Mouse (Mus musculus): ENCODE measurements around the gene Pitpnm1.
"Not testable (repeated sequence)": the region's sequence is repeated elsewhere in the genome, so short reads cannot be mapped to it uniquely, and the experiment has no call there.

Pitpnm1 gene

DNA sequence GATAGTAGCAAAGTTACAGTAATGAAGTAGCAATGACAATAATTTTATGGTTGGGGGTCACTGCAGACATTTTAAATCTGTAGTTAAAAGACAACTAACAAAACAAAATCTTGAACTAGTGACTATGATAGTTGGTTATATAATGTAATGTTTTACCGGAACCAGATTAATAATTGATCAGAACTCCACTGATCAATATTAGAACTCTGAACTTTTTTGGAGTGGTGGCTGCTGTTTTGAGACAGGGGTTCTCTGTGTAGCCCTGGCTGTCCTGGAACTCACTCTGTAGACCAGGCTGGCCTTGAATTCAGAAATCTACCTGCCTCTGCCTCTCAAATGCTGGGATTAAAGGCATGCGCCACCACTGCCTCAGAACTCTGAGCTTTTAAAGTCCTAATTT is 31.6 kb upstream of the Pitpnm1 start:
- in situ Hi-C loops (cut with MboI; ENCODE audit: low sequenced_read_pairs) = not testable (repeated sequence)

DNA sequence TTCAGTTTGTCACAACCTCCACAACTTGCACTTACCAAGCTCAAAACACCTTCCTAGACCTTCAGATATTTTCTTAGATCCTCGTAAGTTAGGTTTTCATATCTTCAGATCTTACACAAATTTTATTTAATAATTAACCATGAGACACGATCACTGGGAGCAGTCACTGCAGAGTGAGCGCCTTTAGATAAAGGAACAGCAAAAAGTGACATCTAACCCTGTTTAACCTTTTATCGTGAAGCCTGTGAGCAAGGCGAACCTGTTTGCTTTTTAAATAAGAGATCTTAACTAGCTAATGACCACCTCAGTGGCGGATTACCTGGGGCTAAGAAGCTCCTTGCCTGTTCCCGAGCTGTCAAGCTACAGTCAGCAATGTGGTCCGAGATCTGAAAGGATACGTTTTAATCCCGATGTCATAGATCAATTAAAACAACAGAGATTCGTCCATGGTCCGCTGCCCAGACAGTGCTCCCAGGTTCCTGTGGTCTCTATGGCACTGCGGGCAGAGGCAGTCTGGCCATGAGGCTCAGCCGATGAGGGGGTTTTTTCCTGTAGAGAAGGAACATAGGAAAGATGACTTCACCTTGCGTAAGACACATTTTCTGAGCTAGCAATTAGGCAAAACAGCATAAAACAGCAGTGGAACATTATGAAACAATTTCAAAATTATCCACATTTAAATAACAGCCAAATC is 30.9 kb upstream of the Pitpnm1 start:
- in situ Hi-C loops (cut with MboI; ENCODE audit: low sequenced_read_pairs) = no loop called here

DNA sequence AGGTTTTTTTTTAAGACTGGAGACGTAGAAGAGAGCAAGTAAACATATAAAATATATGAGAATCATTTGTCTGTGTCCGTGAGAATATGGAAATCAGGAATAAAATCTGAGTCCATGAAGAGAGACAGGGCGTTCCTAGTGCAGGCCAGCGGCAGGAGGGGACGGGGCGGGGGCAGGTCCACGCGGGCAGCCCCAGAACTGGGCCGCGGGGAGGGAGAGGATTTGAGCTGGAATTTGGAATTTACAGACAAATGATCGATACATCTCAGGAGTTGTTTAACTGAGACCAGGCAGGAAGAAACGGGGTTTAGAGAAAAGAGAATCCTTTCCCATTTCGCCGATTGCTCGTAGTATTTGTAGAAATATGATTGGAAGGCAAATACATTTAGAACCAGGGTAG is 29.5 kb upstream of the Pitpnm1 start:
- in situ Hi-C loops (cut with MboI; ENCODE audit: low sequenced_read_pairs) = no loop called here

DNA sequence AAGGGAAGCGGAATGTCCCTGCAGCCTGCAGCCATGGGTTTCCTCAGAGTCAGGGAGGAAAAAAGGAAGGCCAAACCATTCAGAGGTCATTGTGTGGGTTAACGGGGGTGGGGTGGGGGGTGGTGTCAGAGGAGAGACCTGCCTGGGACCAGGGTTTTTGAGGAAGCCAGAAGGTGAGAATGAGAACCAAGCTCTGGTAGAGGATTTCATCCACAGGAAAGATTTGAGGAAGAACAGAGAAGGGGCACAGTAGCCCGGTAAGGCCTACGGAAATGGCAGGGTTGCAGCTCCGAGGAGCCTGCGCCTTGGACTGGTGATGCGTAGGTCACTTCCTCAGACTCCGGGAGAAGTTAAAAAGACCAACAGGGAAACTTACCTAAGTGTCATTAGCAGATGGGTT is 29.0 kb upstream of the Pitpnm1 start:
- in situ Hi-C loops (cut with MboI; ENCODE audit: low sequenced_read_pairs) = no loop called here

DNA sequence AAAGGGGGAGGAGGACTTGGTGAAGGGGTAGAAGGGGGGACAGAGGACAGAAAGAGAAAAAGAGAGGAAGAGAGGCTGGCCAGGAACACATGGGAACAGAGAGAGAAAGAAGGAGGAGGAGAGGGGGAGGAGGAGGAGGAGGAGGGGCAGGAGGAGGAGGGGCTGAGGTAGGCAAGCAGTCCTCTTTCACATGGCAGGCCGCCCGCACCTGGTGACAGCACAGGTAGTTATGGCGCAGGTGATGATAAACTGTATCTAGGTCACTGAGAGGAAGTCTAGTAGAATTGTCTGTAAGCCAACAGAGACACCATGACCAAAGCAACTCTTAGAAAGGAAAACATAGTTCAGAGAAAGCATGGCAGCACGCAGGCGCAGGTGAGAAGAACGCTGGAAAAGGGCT is 28.4 kb upstream of the Pitpnm1 start:
- in situ Hi-C loops (cut with MboI; ENCODE audit: low sequenced_read_pairs) = no loop called here

DNA sequence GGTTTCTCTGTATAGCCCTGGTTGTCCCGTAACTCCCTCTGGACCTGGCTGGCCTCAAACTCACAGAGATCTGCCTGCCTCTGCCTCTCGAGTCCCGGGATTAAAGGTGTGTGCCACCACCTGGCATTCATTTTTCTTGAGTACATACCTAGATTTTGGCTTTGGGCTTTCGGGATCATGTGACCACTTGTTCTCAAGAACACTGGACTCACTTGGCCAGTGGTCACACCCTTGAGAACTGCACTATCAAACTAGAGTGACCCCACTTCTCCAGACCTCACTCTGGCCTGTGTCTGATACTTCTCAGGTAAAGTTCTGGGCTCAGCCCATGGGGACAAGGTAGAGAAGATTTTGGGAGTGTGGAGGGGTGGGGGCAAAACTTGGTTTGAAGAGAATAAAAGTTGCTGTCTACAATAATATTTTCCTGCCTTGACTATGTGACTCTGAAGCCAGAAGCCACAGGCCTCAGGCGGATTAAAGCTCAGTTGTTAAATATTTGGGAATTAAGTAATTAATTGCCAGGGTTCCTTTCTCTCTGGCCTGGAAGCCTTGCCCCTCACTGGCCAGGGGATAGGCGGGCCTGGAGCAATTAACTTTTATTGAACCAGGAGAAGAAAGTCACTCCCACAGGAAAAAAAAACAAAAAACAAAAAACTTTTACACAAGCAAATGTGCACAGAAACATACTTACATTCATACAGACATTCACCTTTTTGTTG is 26.9 kb upstream of the Pitpnm1 start:
- in situ Hi-C loops (cut with MboI; ENCODE audit: low sequenced_read_pairs) = no loop called here

DNA sequence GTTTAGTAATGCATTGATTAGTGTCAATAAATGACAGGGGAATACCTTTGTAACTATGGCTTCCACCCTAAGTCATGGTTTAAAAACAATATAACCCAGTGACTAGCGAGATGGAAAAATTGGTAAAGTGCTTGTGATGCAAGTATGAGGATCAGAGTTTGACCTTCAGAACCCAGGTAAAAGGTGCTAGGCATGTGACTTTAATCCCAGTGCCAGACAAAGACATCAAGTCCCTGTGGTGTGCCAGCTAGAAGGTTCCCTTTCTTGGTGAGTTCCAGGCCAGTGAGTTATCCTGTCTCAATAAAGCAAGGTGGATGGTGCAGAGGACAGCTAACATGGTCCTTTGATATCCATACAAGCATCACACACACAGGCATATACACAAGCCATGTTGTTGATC is 24.3 kb upstream of the Pitpnm1 start:
- in situ Hi-C loops (cut with MboI; ENCODE audit: low sequenced_read_pairs) = no loop called here

DNA sequence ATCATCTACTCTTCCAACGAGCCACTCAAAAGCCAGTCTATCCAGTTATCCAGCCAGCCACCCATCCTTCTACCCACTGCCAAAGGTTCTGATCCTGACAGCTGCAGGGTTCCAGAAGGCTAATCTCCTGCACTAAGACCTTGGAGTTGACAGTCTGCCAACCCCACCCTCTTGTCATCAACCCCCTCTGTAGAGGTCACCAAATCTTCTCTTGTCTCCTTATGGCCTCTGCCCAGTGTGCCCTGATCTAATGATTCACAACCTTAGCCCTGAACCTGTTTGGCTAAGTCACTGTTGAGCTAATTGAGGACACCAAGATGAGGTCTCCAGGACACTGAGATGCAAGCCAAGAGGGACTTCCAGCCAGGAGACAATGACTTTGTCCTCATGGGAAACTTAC is 20.2 kb upstream of the Pitpnm1 start:
- in situ Hi-C loops (cut with MboI; ENCODE audit: low sequenced_read_pairs) = no loop called here

DNA sequence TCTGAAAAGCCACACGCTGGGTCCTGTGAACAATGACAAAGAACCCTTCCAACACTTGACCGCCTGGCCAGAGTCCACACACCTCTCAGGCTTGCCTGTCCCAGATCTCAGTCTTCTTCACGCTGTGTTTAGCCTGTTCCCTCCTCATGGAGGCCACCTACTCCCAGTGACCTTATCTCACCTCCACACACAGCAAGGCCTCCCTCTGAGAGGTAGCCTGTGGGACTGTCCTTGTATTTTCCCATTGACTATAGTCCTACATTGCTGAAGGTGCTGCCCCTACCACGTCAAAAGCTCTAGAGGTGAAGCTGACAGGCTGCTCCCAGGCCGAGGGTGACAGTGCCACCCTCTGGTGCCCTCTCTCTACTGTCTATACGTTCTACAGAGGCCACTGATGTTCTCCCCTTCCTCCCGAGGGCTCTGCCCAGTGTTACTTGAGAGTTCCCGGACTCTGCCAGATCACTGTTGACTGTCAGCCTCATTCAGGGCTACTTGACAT is 19.2 kb upstream of the Pitpnm1 start:
- in situ Hi-C loops (cut with MboI; ENCODE audit: low sequenced_read_pairs) = no loop called here

DNA sequence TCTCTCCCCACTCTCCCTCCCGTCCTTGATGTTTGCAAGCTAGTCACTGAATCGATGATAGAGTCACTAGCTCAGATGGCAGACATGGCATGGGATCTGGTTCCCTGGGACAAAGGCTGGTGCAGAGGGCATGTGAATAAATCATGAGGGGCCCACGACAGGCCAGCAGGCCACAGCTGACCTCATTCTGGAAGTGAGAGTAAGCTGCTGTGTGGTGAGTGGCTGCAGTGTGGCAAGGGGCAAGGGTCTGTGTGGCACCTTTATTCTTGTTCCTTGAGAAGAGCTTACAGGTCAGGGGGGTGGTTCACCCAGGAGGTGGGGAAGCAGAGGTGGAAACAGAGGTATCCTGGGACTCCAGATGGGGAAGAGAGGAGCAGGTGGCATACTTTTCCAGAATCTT is 18.4 kb upstream of the Pitpnm1 start, which contains the start of gene Cabp2:
Gene Cabp2 (plus strand): TSS at position 185 of the 400 bp plus-strand sequence.
- in situ Hi-C loops (cut with MboI; ENCODE audit: low sequenced_read_pairs) = no loop called here

DNA sequence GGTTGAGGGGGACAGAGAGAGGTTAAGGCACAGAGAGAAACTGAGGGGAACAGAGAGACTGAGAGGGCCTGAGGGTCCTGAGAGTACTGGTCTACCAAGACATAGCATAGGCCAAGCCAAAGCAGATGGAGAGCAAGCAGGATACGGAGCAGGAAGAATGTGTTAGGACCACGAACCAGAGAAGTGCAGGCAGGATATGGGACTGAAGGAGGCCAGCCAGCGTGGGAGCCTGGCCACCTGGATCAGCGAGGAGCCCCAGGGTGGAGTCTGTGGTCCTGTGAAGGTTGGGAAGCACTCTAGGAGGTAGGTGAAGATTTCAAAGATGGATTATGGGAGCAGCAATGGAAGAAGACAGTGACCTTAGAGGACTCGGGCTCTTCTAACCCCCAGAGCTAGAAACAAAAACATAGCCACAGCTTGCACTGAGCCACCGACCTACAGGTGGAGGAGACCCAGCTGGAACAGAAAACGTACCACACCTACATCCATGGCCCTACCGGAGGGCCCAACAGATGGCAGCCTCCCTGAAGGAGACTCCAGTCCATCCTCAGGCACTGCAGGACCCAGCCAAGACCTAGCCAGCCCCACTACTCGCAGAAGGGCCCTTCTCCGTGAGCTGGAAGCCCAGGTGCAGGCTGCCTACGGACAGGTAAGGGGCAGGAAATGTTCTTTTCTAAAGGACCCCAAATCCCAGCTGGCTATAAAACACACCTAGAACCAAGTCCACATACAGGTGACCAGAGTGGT is 17.4 kb upstream of the Pitpnm1 start:
- in situ Hi-C loops (cut with MboI; ENCODE audit: low sequenced_read_pairs) = no loop called here

DNA sequence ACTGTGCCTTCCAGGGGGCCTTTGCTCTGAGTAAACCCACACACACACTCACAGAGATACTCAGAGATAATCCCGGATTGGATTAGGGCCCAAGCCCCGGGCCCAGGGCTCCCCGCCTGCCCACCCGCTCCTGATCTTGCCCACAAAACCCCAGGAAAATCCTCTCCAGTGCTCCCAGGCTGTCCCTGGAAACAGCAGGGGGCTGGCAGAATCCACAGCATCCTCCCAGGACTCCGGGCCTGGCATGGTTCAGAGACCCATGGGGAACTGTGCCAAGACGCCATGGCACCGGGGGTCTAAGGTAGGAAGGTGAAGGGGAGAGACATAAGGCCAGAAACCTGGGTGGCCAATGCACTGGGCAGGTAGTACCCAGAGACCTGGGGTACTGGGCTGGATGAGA is 16.5 kb upstream of the Pitpnm1 start:
- in situ Hi-C loops (cut with MboI; ENCODE audit: low sequenced_read_pairs) = no loop called here

DNA sequence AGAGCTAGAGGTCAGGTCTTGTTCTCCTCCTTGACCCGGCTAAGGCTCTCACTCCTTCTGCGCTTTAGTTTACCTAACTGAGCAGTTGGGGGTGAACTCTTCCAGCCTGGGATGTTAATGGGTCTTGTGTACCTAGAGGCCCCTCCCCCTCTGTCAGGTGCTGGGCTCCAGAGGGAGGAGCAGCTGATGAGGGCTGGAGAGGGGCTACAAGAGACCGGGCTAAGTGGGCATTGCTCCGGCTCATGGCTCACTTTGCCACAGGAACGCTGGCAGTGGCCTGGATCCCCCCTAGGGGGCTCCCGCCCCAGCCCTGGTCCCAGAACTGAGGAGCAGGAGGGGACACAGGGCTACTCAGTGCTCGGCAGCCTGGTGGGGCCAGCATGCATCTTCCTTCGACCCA is 16.0 kb upstream of the Pitpnm1 start:
- in situ Hi-C loops (cut with MboI; ENCODE audit: low sequenced_read_pairs) = no loop called here

DNA sequence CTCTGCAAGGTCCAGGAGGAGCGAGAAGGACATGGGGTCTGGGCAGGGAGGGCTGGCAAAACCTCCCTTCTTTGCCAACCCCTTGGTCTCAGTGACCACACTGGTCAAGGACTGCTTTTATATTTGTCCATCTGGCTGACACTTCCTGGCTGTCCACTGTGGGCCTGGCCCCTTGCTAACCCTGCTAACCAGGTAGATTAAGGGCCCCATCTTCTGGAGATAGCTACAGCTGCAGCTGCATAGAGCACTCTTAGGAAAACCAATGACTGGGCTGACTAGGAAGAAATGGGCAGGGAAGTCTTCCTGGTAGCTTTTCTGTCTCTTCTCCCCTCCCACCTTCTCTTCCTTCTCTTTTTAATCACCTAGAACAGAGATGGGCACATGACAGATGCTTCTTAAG is 14.8 kb upstream of the Pitpnm1 start:
- in situ Hi-C loops (cut with MboI; ENCODE audit: low sequenced_read_pairs) = no loop called here

DNA sequence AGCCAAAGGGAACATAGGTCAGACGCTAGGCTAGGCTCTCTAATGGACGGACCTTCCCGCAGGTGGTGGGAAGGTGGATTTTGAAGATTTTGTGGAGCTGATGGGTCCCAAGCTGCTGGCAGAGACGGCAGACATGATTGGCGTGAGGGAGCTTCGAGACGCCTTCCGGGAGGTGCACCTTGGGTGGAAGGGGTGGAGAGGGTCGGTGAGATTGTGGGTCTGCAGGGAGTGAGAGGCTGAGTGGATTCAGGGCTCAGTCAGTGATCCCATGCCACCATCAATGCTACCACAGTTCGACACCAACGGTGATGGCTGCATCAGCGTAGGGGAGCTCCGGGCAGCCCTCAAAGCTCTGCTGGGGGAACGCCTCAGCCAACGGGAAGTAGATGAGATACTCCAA is 13.6 kb upstream of the Pitpnm1 start:
- in situ Hi-C loops (cut with MboI; ENCODE audit: low sequenced_read_pairs) = no loop called here

DNA sequence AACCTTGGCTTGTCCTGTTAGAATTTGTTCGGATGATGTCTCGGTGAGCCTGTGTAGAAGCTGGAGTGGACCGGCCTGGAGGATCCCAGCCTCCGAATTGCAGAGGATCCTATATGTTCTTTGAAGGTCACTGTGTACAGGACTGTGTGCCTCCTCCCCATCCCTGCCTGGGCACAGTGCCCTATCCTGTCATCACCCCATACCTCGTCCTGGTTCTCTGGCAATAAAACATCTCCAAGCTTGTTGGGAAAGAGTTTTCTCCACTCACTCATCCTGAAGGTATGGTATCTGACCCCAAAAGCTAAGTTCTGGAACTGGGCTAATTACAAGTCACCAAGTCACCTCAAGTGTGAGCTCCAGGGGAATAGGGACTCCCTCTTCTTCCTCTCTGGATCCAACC is 12.7 kb upstream of the Pitpnm1 start:
- in situ Hi-C loops (cut with MboI; ENCODE audit: low sequenced_read_pairs) = no loop called here

DNA sequence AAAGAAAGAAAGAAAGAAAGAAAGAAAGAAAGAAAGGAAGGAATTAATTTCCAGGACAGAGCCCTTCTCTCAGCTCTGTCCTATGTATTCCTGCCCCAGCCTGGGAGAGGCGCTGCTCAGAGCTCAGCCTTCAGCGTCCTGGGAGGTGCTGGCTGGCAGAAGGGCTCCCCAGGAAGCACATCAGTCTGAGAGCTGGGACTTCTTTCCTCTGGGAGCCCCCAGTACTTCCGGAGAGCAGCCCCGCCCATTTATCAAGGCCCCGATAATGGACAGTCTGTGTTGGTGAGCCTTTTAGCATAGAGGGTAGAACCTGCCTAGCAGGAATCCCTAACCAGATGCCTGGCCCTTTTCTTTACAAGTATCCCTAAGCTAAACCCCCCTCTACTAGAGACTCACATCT is 11.7 kb upstream of the Pitpnm1 start:
- in situ Hi-C loops (cut with MboI; ENCODE audit: low sequenced_read_pairs) = no loop called here

DNA sequence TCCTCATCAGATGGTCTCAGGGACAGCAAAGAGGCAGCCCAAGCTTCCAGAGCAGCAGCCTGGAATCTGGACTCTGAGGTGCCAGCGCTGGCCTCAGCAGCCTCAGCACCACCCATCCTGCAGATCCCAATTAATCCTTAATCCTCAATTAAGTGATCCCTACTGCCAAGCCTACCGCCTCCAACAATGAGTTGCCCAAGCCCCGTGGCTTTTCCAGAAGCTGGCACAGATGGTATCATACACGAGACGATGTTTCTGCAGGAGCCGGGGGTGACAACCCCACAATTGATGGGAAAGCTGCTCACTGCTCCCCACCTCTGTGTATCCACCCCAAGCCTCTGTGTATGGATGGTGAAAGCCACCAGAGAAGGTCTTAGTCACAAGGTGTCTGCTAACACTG is 10.7 kb upstream of the Pitpnm1 start:
- in situ Hi-C loops (cut with MboI; ENCODE audit: low sequenced_read_pairs) = no loop called here

DNA sequence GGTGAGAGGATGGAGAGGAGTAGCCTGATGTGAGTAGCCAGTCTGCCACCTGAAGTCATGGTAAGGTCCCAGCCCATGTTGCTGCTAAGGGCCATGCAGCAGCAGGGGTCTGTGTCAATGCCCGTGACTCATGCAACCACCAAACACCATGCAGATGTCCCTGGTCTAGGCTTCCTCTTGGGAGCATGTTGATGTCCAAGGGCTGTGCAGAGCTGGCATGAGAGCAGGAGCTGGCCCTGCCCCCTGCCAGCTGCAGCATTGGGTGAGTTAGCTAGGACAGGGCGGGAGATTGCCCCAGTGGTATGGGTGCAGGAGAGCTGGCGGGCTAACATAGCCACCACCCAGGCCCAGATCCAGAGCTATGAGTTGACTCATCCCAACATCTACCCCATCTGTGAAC is 9.4 kb upstream of the Pitpnm1 start:
- in situ Hi-C loops (cut with MboI; ENCODE audit: low sequenced_read_pairs) = no loop called here

DNA sequence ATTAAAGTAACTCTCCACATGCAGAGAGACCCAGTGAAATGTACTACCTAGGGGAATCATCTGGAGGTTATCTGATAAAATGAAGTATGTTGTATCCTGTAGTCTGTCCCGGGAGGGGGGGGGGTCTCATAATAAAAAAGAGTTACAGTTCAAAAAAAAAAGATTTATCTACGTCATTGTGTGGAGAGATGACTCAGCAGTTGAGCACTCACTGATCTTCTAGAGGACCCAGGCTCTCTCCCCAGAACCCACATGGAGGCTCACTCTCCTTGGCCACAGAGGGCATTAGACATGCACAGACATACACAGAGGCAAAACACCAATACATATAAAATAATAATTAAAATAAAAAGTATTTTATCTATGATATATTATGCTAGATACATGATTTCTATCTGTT is 8.4 kb upstream of the Pitpnm1 start:
- in situ Hi-C loops (cut with MboI; ENCODE audit: low sequenced_read_pairs) = no loop called here

DNA sequence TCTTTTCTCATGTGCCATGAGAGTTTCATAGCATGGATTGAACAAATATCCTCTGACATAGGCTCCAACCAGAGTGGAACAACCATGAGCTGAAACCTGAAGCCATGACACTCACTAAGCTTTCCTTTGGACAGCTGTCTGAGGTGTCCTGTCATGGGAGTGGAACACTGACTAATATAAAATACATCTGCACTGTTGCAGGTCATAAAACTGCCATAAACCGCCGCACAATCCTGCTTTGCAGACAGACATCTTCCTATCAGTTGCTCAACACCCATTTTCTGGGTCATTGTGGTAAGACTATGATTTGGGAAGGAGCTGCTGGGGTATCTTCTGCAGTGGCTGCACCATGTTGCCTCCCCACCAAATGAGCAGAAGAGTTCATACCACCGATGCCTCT is 7.0 kb upstream of the Pitpnm1 start:
- in situ Hi-C loops (cut with MboI; ENCODE audit: low sequenced_read_pairs) = no loop called here

DNA sequence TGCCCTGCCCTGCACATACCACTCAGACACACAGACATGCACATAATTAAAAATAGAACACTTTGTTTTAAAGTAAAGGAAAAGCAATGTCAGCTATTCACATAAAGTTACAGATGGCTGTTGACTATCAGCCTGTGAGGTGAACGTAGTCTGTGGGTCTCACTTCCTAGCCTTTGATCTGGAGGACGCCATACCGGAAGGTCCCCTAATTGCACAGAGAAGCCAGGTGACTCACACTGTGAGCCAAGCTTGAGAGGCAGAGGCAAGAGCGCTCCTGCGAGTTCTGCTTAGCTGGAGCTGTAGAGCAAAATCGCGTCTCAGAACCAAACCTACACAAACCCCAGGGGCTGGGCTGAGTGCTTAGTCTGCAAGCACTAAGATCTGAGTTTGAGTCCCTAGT is 6.0 kb upstream of the Pitpnm1 start:
- in situ Hi-C loops (cut with MboI; ENCODE audit: low sequenced_read_pairs) = no loop called here

Data from CH12F3 (cell line).